Mouse (Mus musculus): ENCODE data around the gene Sympk. TPM values are rescaled to one million over a fixed set of nuclear protein-coding genes. Genes with fewer than 3 reads are reported as not detected.
A peak's percentile ranks its signal among the peaks of the same experiment; 100 is the strongest.

Sympk gene
- polyA plus RNA-seq, 1 experiment from 2014 or later, result 26.3 TPM

DNA sequence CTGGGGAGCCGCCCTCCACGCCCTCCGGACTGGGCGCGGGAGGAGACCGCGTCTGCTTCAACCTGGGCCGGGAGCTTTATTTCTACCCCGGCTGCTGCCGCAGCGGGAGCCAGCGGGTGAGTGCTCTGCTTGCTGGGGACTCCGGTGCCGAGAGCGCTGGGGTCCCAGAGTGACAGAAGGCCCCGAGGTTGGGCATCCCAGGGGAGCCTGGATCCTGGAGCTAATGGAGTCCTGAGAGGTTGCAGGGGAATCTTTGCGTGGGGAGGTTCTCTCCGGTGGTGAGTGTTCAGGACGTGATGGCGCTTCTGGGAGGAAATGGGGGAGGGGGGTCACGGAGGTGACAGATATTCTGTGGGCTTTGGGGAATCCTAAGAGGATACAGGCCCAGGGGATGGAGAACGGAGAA, 52.4 kb downstream of the Sympk start:
- Histone ChIP-seq H3K27me3 (replicated peaks; ENCODE audit: control insufficient read depth, insufficient read depth, low read length) (peaks cover 7% of the 10 kb centered on the region; the same call in 1 of the 2 replicates), H3K4me1 (replicated peaks; ENCODE audit: control insufficient read depth, insufficient read depth, low read length) (peaks cover 24% of the 10 kb centered on the region), H3K4me3 (ENCODE audit: low read depth, low read length) (peak overlapping the region; percentile 96), H3K4me2 (peak overlapping the region; percentile 96), H3K9me3 (ENCODE audit: control insufficient read depth, low read length) (no peaks in the 10 kb centered on the region), H3K36me3 (ENCODE audit: control insufficient read depth, insufficient read depth, low read length) (peaks cover 29% of the 10 kb centered on the region), H3K27ac (ENCODE audit: low read depth, low read length) (peak overlapping the region; percentile 78), H3K9ac (ENCODE audit: low read depth, low read length) (peak overlapping the region; percentile 93)
- ATAC-seq (replicated peaks; ENCODE audit: low FRiP score), result peak; percentile 55; the same call in 1 of the 2 replicates
- under 1% methylated on average over 22 of the region's 22 CpGs for WGBS
- peak; percentile 51 for DNase-seq (ENCODE audit: low spot score)

DNA sequence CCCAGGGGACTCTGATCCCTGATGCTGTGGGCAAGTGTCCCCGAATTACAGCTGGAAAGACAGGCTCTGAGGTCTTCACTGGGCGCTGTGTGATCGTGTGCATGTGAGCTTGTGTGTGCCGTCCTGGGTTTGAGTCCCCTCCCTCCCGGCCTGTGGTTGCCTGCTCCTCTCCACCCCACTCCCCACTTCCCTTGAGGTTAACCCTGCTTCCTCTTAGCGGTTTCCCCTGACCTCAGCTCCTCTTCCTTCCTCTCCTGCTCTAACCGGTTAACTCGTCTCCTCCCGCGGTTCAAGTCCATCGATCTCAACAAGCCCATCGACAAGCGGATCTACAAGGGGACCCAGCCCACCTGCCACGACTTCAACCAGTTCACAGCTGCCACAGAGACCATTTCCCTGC, 53.6 kb downstream of the Sympk start:
- DNase-seq (ENCODE audit: low spot score) (peak; percentile 56), ATAC-seq (replicated peaks; ENCODE audit: low FRiP score) (no peak)
- H3K36me3 ChIP-seq (ENCODE audit: control insufficient read depth, insufficient read depth, low read length), result peaks cover 38% of the 10 kb centered on the region
- 39% methylated on average over 14 of the region's 14 CpGs for WGBS
- no peak overlapping the region for H3K27ac ChIP-seq (ENCODE audit: low read depth, low read length)
- peaks cover 10% of the 10 kb centered on the region; the same call in 1 of the 2 replicates for H3K27me3 ChIP-seq (replicated peaks; ENCODE audit: control insufficient read depth, insufficient read depth, low read length)
- H3K4me2 ChIP-seq, result peak overlapping the region; percentile 96
- H3K4me1 ChIP-seq (replicated peaks; ENCODE audit: control insufficient read depth, insufficient read depth, low read length), result peaks cover 29% of the 10 kb centered on the region
- H3K9ac ChIP-seq (ENCODE audit: low read depth, low read length), result peak overlapping the region; percentile 93; the same call in 1 of the 2 replicates
- H3K4me3 ChIP-seq (ENCODE audit: low read depth, low read length), result peak overlapping the region; percentile 96
- no peaks in the 10 kb centered on the region for H3K9me3 ChIP-seq (ENCODE audit: control insufficient read depth, low read length)

DNA sequence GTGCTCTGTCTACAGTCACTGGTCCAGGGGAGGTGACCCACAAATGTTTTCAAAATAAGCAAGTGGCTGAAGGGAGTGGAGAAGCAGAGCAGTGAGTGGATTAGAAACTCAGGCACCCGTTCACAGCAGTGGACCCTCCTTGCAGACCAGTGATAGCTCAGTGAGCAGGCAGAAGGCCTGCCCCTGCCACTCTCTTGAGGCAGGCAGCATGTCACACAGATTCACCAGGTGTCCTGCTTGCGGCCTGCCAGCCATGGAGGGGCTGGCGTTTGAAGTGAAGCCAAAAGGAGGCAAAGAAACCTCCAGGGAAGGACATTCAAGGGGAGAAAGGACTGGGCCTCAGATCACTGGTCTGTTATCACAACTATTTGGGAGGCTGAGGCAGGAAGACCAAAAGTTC, 54.6 kb downstream of the Sympk start:
- peaks cover 40% of the 10 kb centered on the region for H3K36me3 ChIP-seq (ENCODE audit: control insufficient read depth, insufficient read depth, low read length)
- ATAC-seq (replicated peaks; ENCODE audit: low FRiP score), result no peak
- H3K27me3 ChIP-seq (replicated peaks; ENCODE audit: control insufficient read depth, insufficient read depth, low read length), result peaks cover 14% of the 10 kb centered on the region
- no peak overlapping the region for H3K9ac ChIP-seq (ENCODE audit: low read depth, low read length)
- WGBS, result 88% methylated on average over 3 of the region's 3 CpGs
- H3K4me3 ChIP-seq (ENCODE audit: low read depth, low read length), result no peak overlapping the region
- H3K4me1 ChIP-seq (replicated peaks; ENCODE audit: control insufficient read depth, insufficient read depth, low read length), result peaks cover 37% of the 10 kb centered on the region
- H3K27ac ChIP-seq (ENCODE audit: low read depth, low read length), result no peak overlapping the region
- no peaks in the 10 kb centered on the region for H3K9me3 ChIP-seq (ENCODE audit: control insufficient read depth, low read length)
- no peak overlapping the region for H3K4me2 ChIP-seq
- no peak for DNase-seq (ENCODE audit: low spot score)

DNA sequence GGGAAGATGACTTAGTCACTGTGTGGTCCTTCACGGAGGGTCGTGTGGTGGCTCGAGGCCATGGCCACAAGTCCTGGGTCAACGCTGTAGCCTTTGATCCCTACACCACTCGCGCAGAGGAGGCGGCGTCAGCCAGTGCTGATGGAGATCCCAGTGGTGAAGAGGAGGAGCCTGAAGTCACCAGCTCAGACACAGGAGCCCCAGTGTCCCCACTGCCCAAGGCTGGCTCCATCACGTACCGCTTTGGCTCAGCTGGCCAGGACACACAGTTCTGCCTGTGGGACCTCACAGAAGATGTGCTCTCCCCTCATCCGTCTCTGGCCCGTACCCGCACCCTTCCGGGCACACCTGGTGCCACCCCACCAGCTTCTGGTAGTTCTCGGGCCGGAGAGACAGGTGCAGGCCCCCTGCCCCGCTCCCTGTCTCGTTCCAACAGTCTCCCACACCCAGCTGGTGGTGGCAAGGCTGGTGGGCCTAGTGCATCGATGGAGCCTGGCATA, 56.3 kb downstream of the Sympk start:
- WGBS, result 87% methylated on average over 19 of the region's 19 CpGs
- Histone ChIP-seq H3K4me2 (no peak overlapping the region), H3K9me3 (ENCODE audit: control insufficient read depth, low read length) (no peaks in the 10 kb centered on the region), H3K4me3 (ENCODE audit: low read depth, low read length) (no peak overlapping the region), H3K4me1 (replicated peaks; ENCODE audit: control insufficient read depth, insufficient read depth, low read length) (peaks cover 44% of the 10 kb centered on the region), H3K27ac (ENCODE audit: low read depth, low read length) (no peak overlapping the region), H3K36me3 (ENCODE audit: control insufficient read depth, insufficient read depth, low read length) (peaks cover 40% of the 10 kb centered on the region), H3K27me3 (replicated peaks; ENCODE audit: control insufficient read depth, insufficient read depth, low read length) (peaks cover 17% of the 10 kb centered on the region), H3K9ac (ENCODE audit: low read depth, low read length) (no peak overlapping the region)
- DNase-seq (ENCODE audit: low spot score) (no peak), ATAC-seq (replicated peaks; ENCODE audit: low FRiP score) (no peak)

- peaks cover 25% of the 10 kb centered on the region for H3K27me3 ChIP-seq (replicated peaks; ENCODE audit: control insufficient read depth, insufficient read depth, low read length)
- H3K36me3 ChIP-seq (ENCODE audit: control insufficient read depth, insufficient read depth, low read length), result peaks cover 40% of the 10 kb centered on the region
- ATAC-seq (replicated peaks; ENCODE audit: low FRiP score) (no peak), DNase-seq (ENCODE audit: low spot score) (no peak)
- H3K4me3 ChIP-seq (ENCODE audit: low read depth, low read length), result no peak overlapping the region
- H3K9ac ChIP-seq (ENCODE audit: low read depth, low read length), result no peak overlapping the region
- no peaks in the 10 kb centered on the region for H3K9me3 ChIP-seq (ENCODE audit: control insufficient read depth, low read length)
- no peak overlapping the region for H3K4me2 ChIP-seq
- WGBS, result 87% methylated on average over 4 of the region's 4 CpGs
- peaks cover 46% of the 10 kb centered on the region for H3K4me1 ChIP-seq (replicated peaks; ENCODE audit: control insufficient read depth, insufficient read depth, low read length)
- no peak overlapping the region for H3K27ac ChIP-seq (ENCODE audit: low read depth, low read length)
Observed at GRCm38 (mm10) chr7:19082171-19082570, 58.0 kb downstream of the Sympk start.

DNA sequence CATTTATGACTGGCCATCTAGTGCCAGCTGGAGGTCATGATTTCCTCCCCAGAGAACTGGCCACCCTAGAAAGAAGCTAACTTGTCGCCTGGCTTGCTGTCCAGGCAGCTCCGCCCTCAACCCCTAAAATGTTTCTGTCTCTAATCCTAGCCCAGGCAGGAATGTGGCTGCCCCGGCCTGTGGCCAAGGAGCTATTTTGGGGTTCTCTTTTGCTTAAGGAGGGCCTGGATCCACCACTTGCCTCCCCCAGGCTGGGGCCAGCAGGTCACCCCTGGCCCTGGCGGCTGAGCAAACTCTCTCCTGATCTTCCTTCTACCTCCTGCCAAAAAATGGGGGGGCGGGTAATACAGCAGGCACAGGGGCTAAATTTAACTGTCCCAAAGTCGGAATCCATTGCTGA, 58.9 kb downstream of the Sympk start:
- Histone ChIP-seq H3K27ac (ENCODE audit: low read depth, low read length) (no peak overlapping the region), H3K4me2 (no peak overlapping the region; the same call in 1 of the 2 replicates), H3K36me3 (ENCODE audit: control insufficient read depth, insufficient read depth, low read length) (peaks cover 40% of the 10 kb centered on the region), H3K27me3 (replicated peaks; ENCODE audit: control insufficient read depth, insufficient read depth, low read length) (peaks cover 32% of the 10 kb centered on the region), H3K9ac (ENCODE audit: low read depth, low read length) (no peak overlapping the region), H3K9me3 (ENCODE audit: control insufficient read depth, low read length) (no peaks in the 10 kb centered on the region), H3K4me1 (replicated peaks; ENCODE audit: control insufficient read depth, insufficient read depth, low read length) (peaks cover 36% of the 10 kb centered on the region), H3K4me3 (ENCODE audit: low read depth, low read length) (no peak overlapping the region)
- no peak for DNase-seq (ENCODE audit: low spot score)
- 62% methylated on average over 6 of the region's 6 CpGs for WGBS
- no peak for ATAC-seq (replicated peaks; ENCODE audit: low FRiP score)

DNA sequence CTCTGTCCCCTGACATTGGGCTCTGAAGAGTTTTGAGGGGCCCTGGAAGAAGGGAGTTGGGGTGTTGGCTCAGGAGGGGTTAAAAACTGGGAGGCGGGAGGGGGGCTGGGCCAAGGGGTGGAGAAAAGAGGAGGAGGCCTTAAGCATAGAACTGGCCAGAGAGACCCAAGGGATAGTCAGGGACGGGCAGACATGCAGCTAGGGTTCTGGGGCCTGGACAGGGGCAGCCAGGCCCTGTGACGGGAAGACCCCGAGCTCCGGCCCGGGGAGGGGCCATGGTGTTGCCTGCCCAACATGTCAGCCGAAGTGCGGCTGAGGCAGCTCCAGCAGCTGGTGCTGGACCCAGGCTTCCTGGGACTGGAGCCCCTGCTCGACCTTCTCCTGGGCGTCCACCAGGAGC, 59.5 kb downstream of the Sympk start, which contains the start of gene Dmpk:
Gene Dmpk (plus strand): TSS at position 149 of the 400 bp plus-strand sequence.
- no peaks in the 10 kb centered on the region for H3K9me3 ChIP-seq (ENCODE audit: control insufficient read depth, low read length)
- no peak within 1 kb of the TSS for H3K27ac ChIP-seq (ENCODE audit: low read depth, low read length)
- no peak for ATAC-seq (replicated peaks; ENCODE audit: low FRiP score)
- peaks cover 38% of the 10 kb centered on the region for H3K4me1 ChIP-seq (replicated peaks; ENCODE audit: control insufficient read depth, insufficient read depth, low read length)
- peak within 1 kb of the TSS; percentile 33 for H3K4me2 ChIP-seq
- peaks cover 32% of the 10 kb centered on the region for H3K27me3 ChIP-seq (replicated peaks; ENCODE audit: control insufficient read depth, insufficient read depth, low read length)
- WGBS, result 59% methylated on average over 10 of the region's 10 CpGs
- H3K36me3 ChIP-seq (ENCODE audit: control insufficient read depth, insufficient read depth, low read length), result peaks cover 37% of the 10 kb centered on the region
- peak within 1 kb of the TSS; percentile 16; the same call in 1 of the 2 replicates for H3K4me3 ChIP-seq (ENCODE audit: low read depth, low read length)
- H3K9ac ChIP-seq (ENCODE audit: low read depth, low read length), result no peak within 1 kb of the TSS
- DNase-seq (ENCODE audit: low spot score), result no peak

- peaks cover 39% of the 10 kb centered on the region for H3K4me1 ChIP-seq (replicated peaks; ENCODE audit: control insufficient read depth, insufficient read depth, low read length)
- ATAC-seq (replicated peaks; ENCODE audit: low FRiP score) (no peak), DNase-seq (ENCODE audit: low spot score) (no peak)
- WGBS, result 56% methylated on average over 6 of the region's 6 CpGs
- peaks cover 32% of the 10 kb centered on the region for H3K36me3 ChIP-seq (ENCODE audit: control insufficient read depth, insufficient read depth, low read length)
- no peak overlapping the region for H3K9ac ChIP-seq (ENCODE audit: low read depth, low read length)
- no peaks in the 10 kb centered on the region for H3K9me3 ChIP-seq (ENCODE audit: control insufficient read depth, low read length)
- no peak overlapping the region for H3K27ac ChIP-seq (ENCODE audit: low read depth, low read length)
- peak overlapping the region; percentile 33; the same call in 1 of the 2 replicates for H3K4me2 ChIP-seq
- peaks cover 32% of the 10 kb centered on the region for H3K27me3 ChIP-seq (replicated peaks; ENCODE audit: control insufficient read depth, insufficient read depth, low read length)
- H3K4me3 ChIP-seq (ENCODE audit: low read depth, low read length), result peak overlapping the region; percentile 16; the same call in 1 of the 2 replicates
Observed at GRCm38 (mm10) chr7:19084277-19084771, 60.1 kb downstream of the Sympk start.

DNA sequence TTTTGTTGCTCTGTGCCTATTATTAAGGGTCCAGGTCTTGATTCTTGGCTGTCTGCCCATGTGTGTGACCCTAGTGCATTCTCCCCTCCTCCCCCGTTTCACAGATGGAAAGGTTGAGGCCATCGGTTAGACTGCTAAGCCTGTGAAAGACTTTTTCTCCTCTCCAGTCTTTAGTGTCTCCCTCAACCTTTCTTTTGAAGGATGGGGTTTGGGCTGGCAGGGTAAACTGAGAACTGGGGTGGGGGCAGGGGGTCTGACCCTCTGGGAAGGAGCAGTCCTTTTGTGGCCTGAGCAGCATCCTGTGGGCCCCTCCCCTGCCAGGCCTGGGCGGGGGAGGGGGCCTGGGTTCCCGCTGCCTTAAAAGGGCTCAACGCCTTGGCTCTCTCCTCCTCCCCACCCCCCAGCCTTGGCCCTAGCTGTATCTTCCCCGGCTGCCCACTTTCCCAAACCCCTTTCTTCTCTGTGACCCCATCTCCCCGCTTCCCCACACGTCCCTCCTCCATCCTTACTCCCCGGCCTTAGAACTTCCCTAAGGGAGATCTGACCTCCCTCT, 60.8 kb downstream of the Sympk start:
- WGBS, result 17% methylated on average over 9 of the region's 9 CpGs
- no peak overlapping the region for H3K4me3 ChIP-seq (ENCODE audit: low read depth, low read length)

More for the DNA sequence above, 60.8 kb downstream of the Sympk start:
- peaks cover 33% of the 10 kb centered on the region for H3K27me3 ChIP-seq (replicated peaks; ENCODE audit: control insufficient read depth, insufficient read depth, low read length)
- no peak overlapping the region for H3K27ac ChIP-seq (ENCODE audit: low read depth, low read length)
- DNase-seq (ENCODE audit: low spot score), result no peak
- no peak overlapping the region for H3K9ac ChIP-seq (ENCODE audit: low read depth, low read length)
- no peaks in the 10 kb centered on the region for H3K9me3 ChIP-seq (ENCODE audit: control insufficient read depth, low read length)
- peaks cover 27% of the 10 kb centered on the region for H3K36me3 ChIP-seq (ENCODE audit: control insufficient read depth, insufficient read depth, low read length)
- no peak overlapping the region for H3K4me2 ChIP-seq
- peaks cover 39% of the 10 kb centered on the region for H3K4me1 ChIP-seq (replicated peaks; ENCODE audit: control insufficient read depth, insufficient read depth, low read length)
- no peak for ATAC-seq (replicated peaks; ENCODE audit: low FRiP score)

Measured in liver, embryonic 11.5 days (tissue).